Mouse (Mus musculus) liver, embryonic 14.5 days (tissue): ENCODE results near the gene Alox5ap. TPM values are rescaled to one million over a fixed set of nuclear protein-coding genes. Genes with fewer than 3 reads are reported as not detected.

Experiments
- ATAC-seq: fragments of 200-750 bp; cut with Nextera tagmentation; 2 replicates; pipeline ENCODE4 v1.8.0; 2017; ENCODE audit warnings: moderate number of reproducible peaks, mild to moderate bottlenecking, moderate library complexity; ENCODE audit not compliant: insufficient read depth
- DNase-seq, 3 experiments: peaks; one replicate each; pipeline ENCODE4 v3.0.0-alpha.2; 2012 to 2013; ENCODE audit warnings: low read depth in 3 of 3, low spot score in 3 of 3
- H3K27ac ChIP-seq: fragments of 300-500 bp; sonication (generic); 2 replicates; pipeline ENCODE4 v1.5.1; 2014; ENCODE audit warnings: moderate library complexity, mild to moderate bottlenecking, control low read depth, inconsistent platforms
- H3K27me3 ChIP-seq: fragments of 300-500 bp; sonication (generic); 2 replicates; pipeline ENCODE4 v1.6.1; 2014; ENCODE audit warnings: mild to moderate bottlenecking, low read length, moderate library complexity; ENCODE audit not compliant: control insufficient read depth, insufficient read depth
- H3K36me3 ChIP-seq: fragments of 300-500 bp; sonication (generic); replicated peaks from 2 replicates; pipeline ENCODE4 v1.6.1; 2014; ENCODE audit warnings: low read depth; ENCODE audit not compliant: control insufficient read depth, insufficient read depth
- H3K4me1 ChIP-seq, 2 experiments: fragments of 200-500 bp in 1 of 2; fragments of 300-500 bp in 1 of 2; sonication (generic) in 1 of 2; replicated peaks; 2 replicates each; pipeline ENCODE4 v1.6.1; 2012 to 2014; ENCODE audit warnings: antibody characterized with exemption in 1 of 2, inconsistent platforms in 1 of 2, low read length in 1 of 2; ENCODE audit not compliant: control insufficient read depth in 2 of 2, insufficient read depth in 2 of 2
- H3K4me2 ChIP-seq: fragments of 300-500 bp; sonication (generic); 2 replicates; pipeline ENCODE4 v1.6.1; 2014; ENCODE audit warnings: low read depth, mild to moderate bottlenecking, control low read depth, moderate library complexity
- H3K4me3 ChIP-seq, 2 experiments: fragments of 200-500 bp in 1 of 2; fragments of 300-500 bp in 1 of 2; sonication (generic) in 1 of 2; 2 replicates each; pipeline ENCODE4 v1.5.1; 2012 to 2014; ENCODE audit warnings: low read depth in 2 of 2, low read length in 2 of 2, mild to moderate bottlenecking in 2 of 2, control low read depth in 1 of 2, inconsistent platforms in 1 of 2, moderate library complexity in 1 of 2; ENCODE audit not compliant: insufficient read depth in 1 of 2
- H3K9ac ChIP-seq: fragments of 300-500 bp; sonication (generic); replicated peaks from 2 replicates; pipeline ENCODE4 v1.6.1; 2014; ENCODE audit warnings: mild to moderate bottlenecking, control low read depth, moderate library complexity
- H3K9me3 ChIP-seq: fragments of 300-500 bp; sonication (generic); 2 replicates; pipeline ENCODE4 v1.6.1; 2016; ENCODE audit warnings: low read length, mixed read lengths; ENCODE audit not compliant: control insufficient read depth
- CTCF ChIP-seq: IDR thresholded peaks from 2 replicates; pipeline ENCODE4 v1.5.1; 2016; ENCODE audit warnings: antibody characterized with exemption, low read depth, control low read depth
- EP300 ChIP-seq: IDR thresholded peaks from 2 replicates; pipeline ENCODE4 v1.6.1; 2016; ENCODE audit warnings: antibody characterized with exemption, low read depth
- WGBS: fragments of 180-500 bp; shearing (Covaris S2); extraction: QIAGEN DNeasy Blood & Tissue Kit; methylation state at CpG from one replicate; pipeline ENCODE4 v1.1.7; 2014; ENCODE audit not compliant: insufficient replicate concordance; 5-methylcytosine and 5-hydroxymethylcytosine counted together
- polyA plus RNA-seq, 2 experiments: library from polyadenylated mRNA; depleted of rRNA in 1 of 2; stranded (reverse) in 1 of 2; unstranded in 1 of 2; fragments of >200 nt; fragmentation: Nextera tagmentation in 1 of 2; extraction: Ambion mirVana in 1 of 2; gene quantifications; 2 replicates each; pipeline versions ENCODE4 v1.2.1 to v1.2.3; 2012 to 2014

Gene Alox5ap
- polyA plus RNA-seq, 2 experiments = 26.7 to 29.6 TPM

- ATAC-seq = no peak
These were observed 22.8 kb downstream of the Alox5ap start for GRCm38 (mm10) chr5:149287148-149288038.

GRCm38 (mm10) chr5:149291266-149291665 is 26.7 kb downstream of the Alox5ap start:
- no peak overlapping the region for H3K9ac ChIP-seq
- TF ChIP-seq EP300 (no peak), CTCF (no peak)
- no peaks in the 10 kb centered on the region for H3K9me3 ChIP-seq
- H3K36me3 ChIP-seq = no peaks in the 10 kb centered on the region
- no peak overlapping the region for H3K4me2 ChIP-seq
- DNase-seq = no peak
- H3K4me1 ChIP-seq = no peaks in the 10 kb centered on the region
- H3K27ac ChIP-seq = no peak overlapping the region
- H3K27me3 ChIP-seq = no peaks in the 10 kb centered on the region
- no peak overlapping the region for H3K4me3 ChIP-seq
- no peak for ATAC-seq
- WGBS = 70% methylated on average over 5 of the region's 5 CpGs

More at GRCm38 (mm10) chr5:149287148-149288038, 22.8 kb downstream of the Alox5ap start:
- Histone ChIP-seq H3K27ac (no peak overlapping the region), H3K9me3 (peaks cover 4% of the 10 kb centered on the region), H3K36me3 (no peaks in the 10 kb centered on the region), H3K4me1 (no peaks in the 10 kb centered on the region), H3K4me2 (no peak overlapping the region), H3K9ac (no peak overlapping the region), H3K4me3 (peak overlapping the region in 1 of 2 experiments; percentile 38; a peak in 2 of 4 replicates), H3K27me3 (no peaks in the 10 kb centered on the region)
- TF ChIP-seq EP300 = no peak
- TF ChIP-seq CTCF = no peak
- 66% methylated on average over 41 of the region's 41 CpGs for WGBS
- DNase-seq = no peak

GRCm38 (mm10) chr5:149293071-149293470 is 28.5 kb downstream of the Alox5ap start:
- ATAC-seq = no peak
- Histone ChIP-seq H3K27me3 (no peaks in the 10 kb centered on the region), H3K27ac (no peak overlapping the region), H3K4me2 (no peak overlapping the region), H3K9me3 (no peaks in the 10 kb centered on the region), H3K36me3 (no peaks in the 10 kb centered on the region), H3K4me3 (no peak overlapping the region), H3K9ac (no peak overlapping the region), H3K4me1 (no peaks in the 10 kb centered on the region)
- no peak for DNase-seq
- TF ChIP-seq CTCF = no peak
- TF ChIP-seq EP300 = no peak
- 74% methylated on average over 4 of the region's 4 CpGs for whole genome bisulfite sequencing

- no peaks in the 10 kb centered on the region for H3K27me3 ChIP-seq
- no peak overlapping the region for H3K9ac ChIP-seq
- no peaks in the 10 kb centered on the region for H3K4me1 ChIP-seq
- DNase-seq (no peak), ATAC-seq (no peak)
- H3K9me3 ChIP-seq = no peaks in the 10 kb centered on the region
- H3K4me2 ChIP-seq = no peak overlapping the region
- no peak overlapping the region for H3K27ac ChIP-seq
- H3K36me3 ChIP-seq = no peaks in the 10 kb centered on the region
- 72% methylated on average over 6 of the region's 6 CpGs for WGBS
- TF ChIP-seq CTCF (no peak), EP300 (no peak)
- H3K4me3 ChIP-seq = no peak overlapping the region
These were observed 32.2 kb downstream of the Alox5ap start for GRCm38 (mm10) chr5:149296808-149297207.

- WGBS = 51% methylated on average over 2 of the region's 2 CpGs
- ATAC-seq = no peak
- no peak for DNase-seq
These were observed 32.9 kb downstream of the Alox5ap start for GRCm38 (mm10) chr5:149297464-149297863.

More at GRCm38 (mm10) chr5:149297464-149297863, 32.9 kb downstream of the Alox5ap start:
- Histone ChIP-seq H3K4me2 (no peak overlapping the region), H3K4me1 (no peaks in the 10 kb centered on the region), H3K27me3 (no peaks in the 10 kb centered on the region), H3K9me3 (no peaks in the 10 kb centered on the region), H3K27ac (no peak overlapping the region), H3K36me3 (no peaks in the 10 kb centered on the region), H3K4me3 (no peak overlapping the region), H3K9ac (no peak overlapping the region)
- TF ChIP-seq EP300 (no peak), CTCF (peak; percentile 58)
